Mouse (Mus musculus) liver, embryonic 14.5 days (tissue): ENCODE measurements around the gene Fmo5. TPM values are rescaled to one million over a fixed set of nuclear protein-coding genes. Genes with fewer than 3 reads are reported as not detected.
A peak's percentile ranks its signal among the peaks of the same experiment; 100 is the strongest.

Experiments
- ATAC-seq: fragments of 200-750 bp; cut with Nextera tagmentation; 2 replicates; pipeline ENCODE4 v1.8.0; 2017; ENCODE audit warnings: moderate number of reproducible peaks, mild to moderate bottlenecking, moderate library complexity; ENCODE audit not compliant: insufficient read depth
- DNase-seq, 3 experiments: peaks; one replicate each; pipeline ENCODE4 v3.0.0-alpha.2; 2012 to 2013; ENCODE audit warnings: low read depth in 3 of 3, low spot score in 3 of 3
- H3K27ac ChIP-seq: fragments of 300-500 bp; sonication (generic); 2 replicates; pipeline ENCODE4 v1.5.1; 2014; ENCODE audit warnings: moderate library complexity, mild to moderate bottlenecking, control low read depth, inconsistent platforms
- H3K27me3 ChIP-seq: fragments of 300-500 bp; sonication (generic); 2 replicates; pipeline ENCODE4 v1.6.1; 2014; ENCODE audit warnings: mild to moderate bottlenecking, low read length, moderate library complexity; ENCODE audit not compliant: control insufficient read depth, insufficient read depth
- H3K36me3 ChIP-seq: fragments of 300-500 bp; sonication (generic); replicated peaks from 2 replicates; pipeline ENCODE4 v1.6.1; 2014; ENCODE audit warnings: low read depth; ENCODE audit not compliant: control insufficient read depth, insufficient read depth
- H3K4me1 ChIP-seq, 2 experiments: fragments of 200-500 bp in 1 of 2; fragments of 300-500 bp in 1 of 2; sonication (generic) in 1 of 2; replicated peaks; 2 replicates each; pipeline ENCODE4 v1.6.1; 2012 to 2014; ENCODE audit warnings: antibody characterized with exemption in 1 of 2, inconsistent platforms in 1 of 2, low read length in 1 of 2; ENCODE audit not compliant: control insufficient read depth in 2 of 2, insufficient read depth in 2 of 2
- H3K4me2 ChIP-seq: fragments of 300-500 bp; sonication (generic); 2 replicates; pipeline ENCODE4 v1.6.1; 2014; ENCODE audit warnings: low read depth, mild to moderate bottlenecking, control low read depth, moderate library complexity
- H3K4me3 ChIP-seq, 2 experiments: fragments of 200-500 bp in 1 of 2; fragments of 300-500 bp in 1 of 2; sonication (generic) in 1 of 2; 2 replicates each; pipeline ENCODE4 v1.5.1; 2012 to 2014; ENCODE audit warnings: low read depth in 2 of 2, low read length in 2 of 2, mild to moderate bottlenecking in 2 of 2, control low read depth in 1 of 2, inconsistent platforms in 1 of 2, moderate library complexity in 1 of 2; ENCODE audit not compliant: insufficient read depth in 1 of 2
- H3K9ac ChIP-seq: fragments of 300-500 bp; sonication (generic); replicated peaks from 2 replicates; pipeline ENCODE4 v1.6.1; 2014; ENCODE audit warnings: mild to moderate bottlenecking, control low read depth, moderate library complexity
- H3K9me3 ChIP-seq: fragments of 300-500 bp; sonication (generic); 2 replicates; pipeline ENCODE4 v1.6.1; 2016; ENCODE audit warnings: low read length, mixed read lengths; ENCODE audit not compliant: control insufficient read depth
- CTCF ChIP-seq: IDR thresholded peaks from 2 replicates; pipeline ENCODE4 v1.5.1; 2016; ENCODE audit warnings: antibody characterized with exemption, low read depth, control low read depth
- EP300 ChIP-seq: IDR thresholded peaks from 2 replicates; pipeline ENCODE4 v1.6.1; 2016; ENCODE audit warnings: antibody characterized with exemption, low read depth
- WGBS: fragments of 180-500 bp; shearing (Covaris S2); extraction: QIAGEN DNeasy Blood & Tissue Kit; methylation state at CpG from one replicate; pipeline ENCODE4 v1.1.7; 2014; ENCODE audit not compliant: insufficient replicate concordance; 5-methylcytosine and 5-hydroxymethylcytosine counted together
- polyA plus RNA-seq, 2 experiments: library from polyadenylated mRNA; depleted of rRNA in 1 of 2; stranded (reverse) in 1 of 2; unstranded in 1 of 2; fragments of >200 nt; fragmentation: Nextera tagmentation in 1 of 2; extraction: Ambion mirVana in 1 of 2; gene quantifications; 2 replicates each; pipeline versions ENCODE4 v1.2.1 to v1.2.3; 2012 to 2014

The Fmo5 gene
- polyA plus RNA-seq (2012; rRNA removed) = 6.0 and 8.4 TPM in 2 replicates
- polyA plus RNA-seq (2014; fragmentation: Nextera tagmentation; extraction: Ambion mirVana) = 11.3 and 13.3 TPM in 2 replicates

GRCm38 (mm10) chr3:97628391-97629001, at the start of gene Fmo5:
Gene Fmo5, plus strand, starts transcription at chr3:97628804.
- peak; percentile 97 for ATAC-seq
- no peaks in the 10 kb centered on the region for H3K9me3 ChIP-seq
- H3K4me3 ChIP-seq = peak within 1 kb of the TSS; percentile 64 to 69
- WGBS = under 1% methylated on average over 18 of the region's 18 CpGs
- peak within 1 kb of the TSS; percentile 75 for H3K4me2 ChIP-seq
- no peaks in the 10 kb centered on the region for H3K27me3 ChIP-seq
- H3K9ac ChIP-seq = peak within 1 kb of the TSS; percentile 69
- H3K36me3 ChIP-seq = no peaks in the 10 kb centered on the region
- TF ChIP-seq CTCF = 0 out of 2 replicates have a peak, but pooled peaks have one; percentile 1
- TF ChIP-seq EP300 = no peak
- H3K4me1 ChIP-seq = peaks cover 4 to 10% of the 10 kb centered on the region in 2 experiments; a peak in 2 of 4 replicates
- DNase-seq = peak; percentile 52 to 63 (median 60)
- peak within 1 kb of the TSS; percentile 46 for H3K27ac ChIP-seq

GRCm38 (mm10) chr3:97585383-97586160, 43.0 kb upstream of the Fmo5 start:
- Histone ChIP-seq H3K27me3 (no peaks in the 10 kb centered on the region), H3K4me2 (no peak overlapping the region), H3K4me3 (no peak overlapping the region), H3K9ac (no peak overlapping the region), H3K36me3 (peaks cover 6% of the 10 kb centered on the region), H3K4me1 (no peaks in the 10 kb centered on the region), H3K9me3 (no peaks in the 10 kb centered on the region), H3K27ac (no peak overlapping the region)
- ATAC-seq (no peak; the same call in 1 of the 2 replicates), DNase-seq (peak; percentile 37 to 42 (median 39))
- 61% methylated on average over 18 of the region's 18 CpGs for WGBS
- TF ChIP-seq EP300 (no peak), CTCF (peak; percentile 85)

GRCm38 (mm10) chr3:97587656-97588055, 40.9 kb upstream of the Fmo5 start:
- Histone ChIP-seq H3K27ac (no peak overlapping the region), H3K9me3 (no peaks in the 10 kb centered on the region), H3K4me3 (no peak overlapping the region), H3K27me3 (no peaks in the 10 kb centered on the region), H3K4me2 (no peak overlapping the region), H3K4me1 (no peaks in the 10 kb centered on the region), H3K9ac (no peak overlapping the region), H3K36me3 (peaks cover 2% of the 10 kb centered on the region)
- ATAC-seq (no peak), DNase-seq (no peak)
- TF ChIP-seq CTCF (no peak), EP300 (no peak)
- 77% methylated on average over 9 of the region's 9 CpGs for WGBS

- H3K9ac ChIP-seq = no peak overlapping the region
- H3K36me3 ChIP-seq = no peaks in the 10 kb centered on the region; the same call in 1 of the 2 replicates
- TF ChIP-seq CTCF = no peak
- no peak for TF ChIP-seq EP300
- H3K9me3 ChIP-seq = no peaks in the 10 kb centered on the region
- H3K4me1 ChIP-seq = no peaks in the 10 kb centered on the region
- H3K27me3 ChIP-seq = no peaks in the 10 kb centered on the region
- WGBS = 78% methylated on average over 8 of the region's 8 CpGs
- no peak overlapping the region for H3K4me3 ChIP-seq
- H3K27ac ChIP-seq = no peak overlapping the region
- DNase-seq = no peak
- ATAC-seq = no peak
- H3K4me2 ChIP-seq = no peak overlapping the region
Observed at GRCm38 (mm10) chr3:97590699-97591098, 37.9 kb upstream of the Fmo5 start.

GRCm38 (mm10) chr3:97593089-97593488, 35.5 kb upstream of the Fmo5 start:
- no peaks in the 10 kb centered on the region for H3K9me3 ChIP-seq
- no peak for ATAC-seq
- TF ChIP-seq EP300 (no peak), CTCF (no peak)

More at GRCm38 (mm10) chr3:97593089-97593488, 35.5 kb upstream of the Fmo5 start:
- H3K27ac ChIP-seq = no peak overlapping the region
- no peak overlapping the region for H3K4me2 ChIP-seq
- no peak for DNase-seq
- WGBS = 81% methylated on average over 5 of the region's 5 CpGs
- no peaks in the 10 kb centered on the region for H3K27me3 ChIP-seq
- H3K36me3 ChIP-seq = no peaks in the 10 kb centered on the region; the same call in 1 of the 2 replicates
- no peak overlapping the region for H3K9ac ChIP-seq
- no peaks in the 10 kb centered on the region; a peak in 1 of 4 replicates for H3K4me1 ChIP-seq
- no peak overlapping the region for H3K4me3 ChIP-seq
